Mouse (Mus musculus) granulocyte monocyte progenitor cell, adult 5-6 weeks (primary cell): ENCODE measurements around the gene Jade2. TPM values are rescaled to one million over a fixed set of nuclear protein-coding genes. Genes with fewer than 3 reads are reported as not detected.

Experiments used
- ATAC-seq: replicated peaks from 2 replicates; pipeline ENCODE4 v1.8.0; 2016; ENCODE audit warnings: mild to moderate bottlenecking, moderate TSS enrichment, inconsistent platforms; ENCODE audit not compliant: poor library complexity, severe bottlenecking
- total RNA-seq, 2 experiments: library from RNA; stranded (forward) in 1 of 2; stranded (reverse) in 1 of 2; fragments of 200-712, 200-1000 nt in 1 of 2; fragments of >200 nt in 1 of 2; fragmentation: Nextera tagmentation in 1 of 2; gene quantifications; 2 replicates each; pipeline ENCODE4 v1.2.3; 2014 to 2017

Jade2 gene
- total RNA-seq (2014; fragmentation: Nextera tagmentation) (6.3 and 9.3 TPM in 2 replicates), total RNA-seq (2017) (6.6 and 8.5 TPM in 2 replicates)

- peak; percentile 6; the same call in 1 of the 2 replicates for ATAC-seq
These were observed at the start of gene Jade2 for GRCm38 (mm10) chr11:51857081-51857671. TSS of gene Jade2 (minus strand) at chr11:51857653.

GRCm38 (mm10) chr11:51904224-51904623 lies 46.8 kb upstream of the Jade2 start:
- no peak for ATAC-seq

- ATAC-seq, result no peak
These were observed 42.2 kb upstream of the Jade2 start for GRCm38 (mm10) chr11:51899691-51900090.

- ATAC-seq, result peak; percentile 20; the same call in 1 of the 2 replicates
These were observed 41.0 kb upstream of the Jade2 start for GRCm38 (mm10) chr11:51898326-51899080.

GRCm38 (mm10) chr11:51897311-51897710 lies 39.9 kb upstream of the Jade2 start:
- ATAC-seq, result no peak

- ATAC-seq, result no peak
These were observed 38.6 kb upstream of the Jade2 start for GRCm38 (mm10) chr11:51896012-51896411.

- no peak for ATAC-seq
These were observed 28.2 kb upstream of the Jade2 start for GRCm38 (mm10) chr11:51885681-51886080.

- no peak for ATAC-seq
These were observed 26.6 kb upstream of the Jade2 start for GRCm38 (mm10) chr11:51884092-51884491.

GRCm38 (mm10) chr11:51883670-51884069 lies 26.2 kb upstream of the Jade2 start:
- ATAC-seq, result 0 out of 2 replicates have a peak, but pooled peaks have one; percentile 11

- no peak for ATAC-seq
These were observed 24.3 kb upstream of the Jade2 start for GRCm38 (mm10) chr11:51881776-51882175.

- peak; percentile 77 for ATAC-seq
These were observed 23.7 kb upstream of the Jade2 start for GRCm38 (mm10) chr11:51881041-51881730.

GRCm38 (mm10) chr11:51876943-51877344 lies 19.5 kb upstream of the Jade2 start:
- peak; percentile 20 for ATAC-seq

GRCm38 (mm10) chr11:51875792-51876195 lies 18.3 kb upstream of the Jade2 start:
- peak; percentile 43 for ATAC-seq

GRCm38 (mm10) chr11:51875086-51875485 lies 17.6 kb upstream of the Jade2 start:
- peak; percentile 83 for ATAC-seq

GRCm38 (mm10) chr11:51874266-51875036 lies 17.0 kb upstream of the Jade2 start:
- peak; percentile 70 for ATAC-seq

GRCm38 (mm10) chr11:51873141-51873540 lies 15.7 kb upstream of the Jade2 start:
- ATAC-seq, result no peak

GRCm38 (mm10) chr11:51867261-51867660 lies 9.8 kb upstream of the Jade2 start:
- no peak for ATAC-seq

- no peak for ATAC-seq
These were observed 8.6 kb upstream of the Jade2 start for GRCm38 (mm10) chr11:51866020-51866419.

GRCm38 (mm10) chr11:51860666-51861065 lies 3.2 kb upstream of the Jade2 start:
- no peak for ATAC-seq

GRCm38 (mm10) chr11:51859561-51859960 lies 2.1 kb upstream of the Jade2 start:
- ATAC-seq, result no peak
